Mouse (Mus musculus) hindbrain, embryonic 11.5 days (tissue): Measurements from ENCODE around the gene Trip10. TPM values are rescaled to one million over a fixed set of nuclear protein-coding genes. Genes with fewer than 3 reads are reported as not detected.

ENCODE experiments used
- ATAC-seq: fragments of 200-750 bp; cut with Nextera tagmentation; 2 replicates; pipeline ENCODE4 v1.8.0; 2017; ENCODE audit warnings: mild to moderate bottlenecking, moderate TSS enrichment, moderate library complexity; ENCODE audit not compliant: low FRiP score
- DNase-seq: peaks from one replicate; pipeline ENCODE4 v3.0.0-alpha.2; 2015; ENCODE audit warnings: low spot score
- H3K27ac ChIP-seq: fragments of 300-500 bp; sonication (generic); 2 replicates; pipeline ENCODE4 v1.5.1; 2014; ENCODE audit warnings: mild to moderate bottlenecking, low read depth, low read length
- H3K27me3 ChIP-seq: fragments of 300-500 bp; sonication (generic); 2 replicates; pipeline ENCODE4 v1.6.1; 2014; ENCODE audit warnings: mild to moderate bottlenecking, low read length, moderate library complexity, mixed read lengths; ENCODE audit not compliant: control insufficient read depth, insufficient read depth
- H3K36me3 ChIP-seq: fragments of 300-500 bp; sonication (generic); 2 replicates; pipeline ENCODE4 v1.6.1; 2014; ENCODE audit warnings: mild to moderate bottlenecking, low read length, moderate library complexity, mixed read lengths; ENCODE audit not compliant: control insufficient read depth, insufficient read depth
- H3K4me1 ChIP-seq: fragments of 300-500 bp; sonication (generic); replicated peaks from 2 replicates; pipeline ENCODE4 v1.6.1; 2014; ENCODE audit warnings: low read length, mixed read lengths; ENCODE audit not compliant: control insufficient read depth, insufficient read depth
- H3K4me2 ChIP-seq: fragments of 300-500 bp; sonication (generic); replicated peaks from 2 replicates; pipeline ENCODE4 v1.6.1; 2014; ENCODE audit warnings: mild to moderate bottlenecking, low read depth, low read length
- H3K4me3 ChIP-seq: fragments of 300-500 bp; sonication (generic); 2 replicates; pipeline ENCODE4 v1.5.1; 2014; ENCODE audit warnings: low read depth, low read length
- H3K9ac ChIP-seq: fragments of 300-500 bp; sonication (generic); 2 replicates; pipeline ENCODE4 v1.6.1; 2014; ENCODE audit warnings: low read depth, low read length
- H3K9me3 ChIP-seq: fragments of 300-500 bp; sonication (generic); 2 replicates; pipeline ENCODE4 v1.6.1; 2016; ENCODE audit warnings: low read length; ENCODE audit not compliant: control insufficient read depth
- WGBS: fragments of 180-500 bp; shearing (Covaris S2); extraction: QIAGEN DNeasy Blood & Tissue Kit; methylation state at CpG from one replicate; pipeline ENCODE4 v1.1.7; 2014; 5-methylcytosine and 5-hydroxymethylcytosine counted together
- polyA plus RNA-seq: library from polyadenylated mRNA; unstranded; fragments of >200 nt; fragmentation: Nextera tagmentation; extraction: Ambion mirVana; gene quantifications from 2 replicates; pipeline ENCODE4 v1.2.1, GENCODE M21; 2014

Trip10 gene
- polyA plus RNA-seq, 1 experiment from 2014 or later, result 21.8 TPM

- no peak overlapping the region for H3K4me3 ChIP-seq
- no peaks in the 10 kb centered on the region for H3K36me3 ChIP-seq
- ATAC-seq, result no peak
- H3K9me3 ChIP-seq, result no peaks in the 10 kb centered on the region
- H3K27ac ChIP-seq, result no peak overlapping the region
- 83% methylated on average over 5 of the region's 5 CpGs for WGBS
- no peak overlapping the region for H3K9ac ChIP-seq
- H3K4me2 ChIP-seq, result no peak overlapping the region
- no peak for DNase-seq
- H3K4me1 ChIP-seq, result no peaks in the 10 kb centered on the region
- H3K27me3 ChIP-seq, result no peaks in the 10 kb centered on the region
Observed at GRCm38 (mm10) chr17:57289252-57289651, 40.0 kb downstream of the Trip10 start.

- Histone ChIP-seq H3K27ac (no peak overlapping the region), H3K9me3 (no peaks in the 10 kb centered on the region), H3K4me3 (no peak overlapping the region), H3K9ac (no peak overlapping the region), H3K4me2 (no peak overlapping the region), H3K4me1 (no peaks in the 10 kb centered on the region), H3K36me3 (no peaks in the 10 kb centered on the region), H3K27me3 (no peaks in the 10 kb centered on the region)
- ATAC-seq (no peak), DNase-seq (no peak)
- WGBS, result 89% methylated on average over 9 of the region's 9 CpGs
Observed at GRCm38 (mm10) chr17:57290001-57290670, 40.9 kb downstream of the Trip10 start.

- Histone ChIP-seq H3K4me2 (no peak overlapping the region), H3K4me3 (no peak overlapping the region), H3K27me3 (no peaks in the 10 kb centered on the region), H3K9me3 (no peaks in the 10 kb centered on the region), H3K36me3 (no peaks in the 10 kb centered on the region), H3K9ac (no peak overlapping the region), H3K27ac (no peak overlapping the region), H3K4me1 (no peaks in the 10 kb centered on the region)
- WGBS, result 85% methylated on average over 7 of the region's 7 CpGs
- DNase-seq (no peak), ATAC-seq (no peak)
Observed at GRCm38 (mm10) chr17:57290671-57291055, 41.4 kb downstream of the Trip10 start.

GRCm38 (mm10) chr17:57292302-57292701 is 43.0 kb downstream of the Trip10 start:
- DNase-seq (no peak), ATAC-seq (no peak)
- H3K9me3 ChIP-seq, result no peaks in the 10 kb centered on the region
- H3K36me3 ChIP-seq, result no peaks in the 10 kb centered on the region
- H3K4me1 ChIP-seq, result no peaks in the 10 kb centered on the region
- H3K4me3 ChIP-seq, result no peak overlapping the region
- 86% methylated on average over 2 of the region's 2 CpGs for WGBS
- H3K27ac ChIP-seq, result no peak overlapping the region
- H3K4me2 ChIP-seq, result no peak overlapping the region
- H3K27me3 ChIP-seq, result no peaks in the 10 kb centered on the region
- H3K9ac ChIP-seq, result no peak overlapping the region

DNA sequence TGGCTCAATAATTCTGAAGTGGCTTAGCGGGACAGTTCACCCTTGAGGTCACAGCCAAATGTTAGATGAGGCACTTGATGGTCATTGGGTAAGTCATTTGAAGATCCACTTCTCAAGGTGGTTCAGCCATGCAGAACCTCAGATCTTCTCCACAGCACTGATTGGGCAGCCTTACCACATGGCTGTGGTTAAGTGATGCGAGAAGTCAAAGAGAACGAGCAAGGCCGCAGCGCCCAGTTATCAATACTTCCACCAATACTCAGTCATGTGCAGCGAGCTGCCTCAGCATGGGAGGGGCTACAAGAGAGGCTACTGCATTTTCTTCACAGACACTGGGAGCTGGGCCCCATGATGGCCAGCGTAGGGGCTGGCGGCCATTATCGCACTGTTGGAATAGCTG is 43.7 kb downstream of the Trip10 start:
- H3K27ac ChIP-seq, result no peak overlapping the region
- ATAC-seq (no peak), DNase-seq (no peak)
- no peak overlapping the region for H3K4me2 ChIP-seq
- no peaks in the 10 kb centered on the region for H3K36me3 ChIP-seq
- no peaks in the 10 kb centered on the region for H3K4me1 ChIP-seq
- H3K9ac ChIP-seq, result no peak overlapping the region
- no peaks in the 10 kb centered on the region for H3K9me3 ChIP-seq
- 94% methylated on average over 9 of the region's 9 CpGs for WGBS
- H3K27me3 ChIP-seq, result no peaks in the 10 kb centered on the region
- no peak overlapping the region for H3K4me3 ChIP-seq

- ATAC-seq (no peak), DNase-seq (no peak)
- H3K27ac ChIP-seq, result no peak overlapping the region
Observed at GRCm38 (mm10) chr17:57295935-57296334, 46.7 kb downstream of the Trip10 start.

GRCm38 (mm10) chr17:57297040-57297439 is 47.8 kb downstream of the Trip10 start:
- Histone ChIP-seq H3K4me3 (no peak overlapping the region), H3K9ac (no peak overlapping the region), H3K27ac (no peak overlapping the region), H3K36me3 (no peaks in the 10 kb centered on the region), H3K4me1 (no peaks in the 10 kb centered on the region), H3K4me2 (no peak overlapping the region), H3K27me3 (no peaks in the 10 kb centered on the region), H3K9me3 (no peaks in the 10 kb centered on the region)
- 89% methylated on average over 12 of the region's 12 CpGs for WGBS
- ATAC-seq (no peak), DNase-seq (no peak)

More at GRCm38 (mm10) chr17:57295935-57296334, 46.7 kb downstream of the Trip10 start:
- no peaks in the 10 kb centered on the region for H3K9me3 ChIP-seq
- no peaks in the 10 kb centered on the region for H3K4me1 ChIP-seq
- no peak overlapping the region for H3K4me3 ChIP-seq
- no peaks in the 10 kb centered on the region for H3K27me3 ChIP-seq
- H3K9ac ChIP-seq, result no peak overlapping the region
- no peak overlapping the region for H3K4me2 ChIP-seq
- H3K36me3 ChIP-seq, result no peaks in the 10 kb centered on the region
- 90% methylated on average over 9 of the region's 9 CpGs for WGBS

GRCm38 (mm10) chr17:57305593-57305992 is 56.3 kb downstream of the Trip10 start:
- H3K27ac ChIP-seq, result no peak overlapping the region
- no peak overlapping the region for H3K4me3 ChIP-seq
- no peaks in the 10 kb centered on the region for H3K9me3 ChIP-seq
- no peaks in the 10 kb centered on the region for H3K4me1 ChIP-seq
- no peak overlapping the region for H3K4me2 ChIP-seq
- no peak overlapping the region for H3K9ac ChIP-seq
- no peak for ATAC-seq
- H3K27me3 ChIP-seq, result no peaks in the 10 kb centered on the region
- WGBS, result 67% methylated on average over 4 of the region's 4 CpGs
- no peak for DNase-seq
- no peaks in the 10 kb centered on the region for H3K36me3 ChIP-seq

GRCm38 (mm10) chr17:57307074-57307473 is 57.8 kb downstream of the Trip10 start:
- no peak overlapping the region for H3K27ac ChIP-seq
- no peaks in the 10 kb centered on the region for H3K9me3 ChIP-seq
- no peaks in the 10 kb centered on the region for H3K27me3 ChIP-seq
- H3K4me2 ChIP-seq, result no peak overlapping the region
- WGBS, result 82% methylated on average over 6 of the region's 6 CpGs
- no peak overlapping the region for H3K9ac ChIP-seq
- no peak overlapping the region for H3K4me3 ChIP-seq
- DNase-seq (no peak), ATAC-seq (no peak)
- no peaks in the 10 kb centered on the region for H3K4me1 ChIP-seq
- no peaks in the 10 kb centered on the region for H3K36me3 ChIP-seq
